Mouse (Mus musculus): ENCODE data around the gene Ankrd52. TPM values are rescaled to one million over a fixed set of nuclear protein-coding genes. Genes with fewer than 3 reads are reported as not detected.

Ankrd52 gene
- polyA plus RNA-seq, 1 experiment = 7.0 TPM

- no peaks in the 10 kb centered on the region for H3K27me3 ChIP-seq (ENCODE audit: control insufficient read depth, insufficient read depth, low read length)
- no peaks in the 10 kb centered on the region for H3K4me1 ChIP-seq (ENCODE audit: control insufficient read depth, insufficient read depth, low read length)
- no peak for TF ChIP-seq POLR2A (IDR thresholded peaks at IDR 0.05; ENCODE audit: control insufficient read depth, low read depth, low read length)
- no peak for TF ChIP-seq CTCF (IDR thresholded peaks at IDR 0.05; ENCODE audit: control insufficient read depth, insufficient read depth, insufficient replicate concordance, low read depth, low read length)
- no peak overlapping the region for H3K4me3 ChIP-seq (ENCODE audit: control insufficient read depth, low read depth, low read length)
- no peaks in the 10 kb centered on the region for H3K36me3 ChIP-seq (ENCODE audit: control insufficient read depth, insufficient read depth, low read length)
- H3K27ac ChIP-seq (ENCODE audit: control insufficient read depth, insufficient read depth, low read depth, low read length) = no peak overlapping the region
These were observed 23.4 kb downstream of the Ankrd52 start for GRCm38 (mm10) chr10:128400338-128400737.

- Histone ChIP-seq H3K27me3 (ENCODE audit: control insufficient read depth, insufficient read depth, low read length) (no peaks in the 10 kb centered on the region), H3K36me3 (ENCODE audit: control insufficient read depth, insufficient read depth, low read length) (no peaks in the 10 kb centered on the region), H3K4me3 (ENCODE audit: control insufficient read depth, low read depth, low read length) (no peak within 1 kb of the TSS), H3K27ac (ENCODE audit: control insufficient read depth, insufficient read depth, low read depth, low read length) (no peak within 1 kb of the TSS), H3K4me1 (ENCODE audit: control insufficient read depth, insufficient read depth, low read length) (no peaks in the 10 kb centered on the region)
- TF ChIP-seq CTCF (IDR thresholded peaks at IDR 0.05; ENCODE audit: control insufficient read depth, insufficient read depth, insufficient replicate concordance, low read depth, low read length) = no peak
- TF ChIP-seq POLR2A (IDR thresholded peaks at IDR 0.05; ENCODE audit: control insufficient read depth, low read depth, low read length) = no peak
These were observed 24.1 kb downstream of the Ankrd52 start, which contains the start of gene Slc39a5 for GRCm38 (mm10) chr10:128401056-128401455. Gene Slc39a5 (minus strand): TSS chr10:128401229.

GRCm38 (mm10) chr10:128401638-128402037 is 24.7 kb downstream of the Ankrd52 start:
- no peaks in the 10 kb centered on the region for H3K27me3 ChIP-seq (ENCODE audit: control insufficient read depth, insufficient read depth, low read length)
- no peak overlapping the region for H3K27ac ChIP-seq (ENCODE audit: control insufficient read depth, insufficient read depth, low read depth, low read length)
- no peak for TF ChIP-seq CTCF (IDR thresholded peaks at IDR 0.05; ENCODE audit: control insufficient read depth, insufficient read depth, insufficient replicate concordance, low read depth, low read length)
- TF ChIP-seq POLR2A (IDR thresholded peaks at IDR 0.05; ENCODE audit: control insufficient read depth, low read depth, low read length) = no peak
- H3K4me3 ChIP-seq (ENCODE audit: control insufficient read depth, low read depth, low read length) = no peak overlapping the region
- no peaks in the 10 kb centered on the region for H3K4me1 ChIP-seq (ENCODE audit: control insufficient read depth, insufficient read depth, low read length)
- H3K36me3 ChIP-seq (ENCODE audit: control insufficient read depth, insufficient read depth, low read length) = no peaks in the 10 kb centered on the region

GRCm38 (mm10) chr10:128403931-128404330 is 27.0 kb downstream of the Ankrd52 start:
- Histone ChIP-seq H3K27ac (ENCODE audit: control insufficient read depth, insufficient read depth, low read depth, low read length) (no peak overlapping the region), H3K27me3 (ENCODE audit: control insufficient read depth, insufficient read depth, low read length) (no peaks in the 10 kb centered on the region), H3K4me1 (ENCODE audit: control insufficient read depth, insufficient read depth, low read length) (peaks cover 4% of the 10 kb centered on the region; the same call in 1 of the 2 replicates), H3K36me3 (ENCODE audit: control insufficient read depth, insufficient read depth, low read length) (no peaks in the 10 kb centered on the region), H3K4me3 (ENCODE audit: control insufficient read depth, low read depth, low read length) (no peak overlapping the region)
- no peak for TF ChIP-seq POLR2A (IDR thresholded peaks at IDR 0.05; ENCODE audit: control insufficient read depth, low read depth, low read length)
- no peak for TF ChIP-seq CTCF (IDR thresholded peaks at IDR 0.05; ENCODE audit: control insufficient read depth, insufficient read depth, insufficient replicate concordance, low read depth, low read length)

GRCm38 (mm10) chr10:128408591-128409535 is 31.9 kb downstream of the Ankrd52 start:
- Histone ChIP-seq H3K27ac (ENCODE audit: control insufficient read depth, insufficient read depth, low read depth, low read length) (0 out of 2 replicates have a peak overlapping the region, but pooled peaks have one; percentile 7), H3K4me1 (ENCODE audit: control insufficient read depth, insufficient read depth, low read length) (peaks cover 17% of the 10 kb centered on the region), H3K4me3 (ENCODE audit: control insufficient read depth, low read depth, low read length) (peak overlapping the region; percentile 79), H3K36me3 (ENCODE audit: control insufficient read depth, insufficient read depth, low read length) (no peaks in the 10 kb centered on the region), H3K27me3 (ENCODE audit: control insufficient read depth, insufficient read depth, low read length) (no peaks in the 10 kb centered on the region)
- TF ChIP-seq CTCF (IDR thresholded peaks at IDR 0.05; ENCODE audit: control insufficient read depth, insufficient read depth, insufficient replicate concordance, low read depth, low read length) (no peak), POLR2A (IDR thresholded peaks at IDR 0.05; ENCODE audit: control insufficient read depth, low read depth, low read length) (no peak)

GRCm38 (mm10) chr10:128409692-128410559 is 33.0 kb downstream of the Ankrd52 start:
- Histone ChIP-seq H3K36me3 (ENCODE audit: control insufficient read depth, insufficient read depth, low read length) (peaks cover 2% of the 10 kb centered on the region), H3K4me3 (ENCODE audit: control insufficient read depth, low read depth, low read length) (peak overlapping the region; percentile 79), H3K27ac (ENCODE audit: control insufficient read depth, insufficient read depth, low read depth, low read length) (peak overlapping the region; percentile 60), H3K27me3 (ENCODE audit: control insufficient read depth, insufficient read depth, low read length) (no peaks in the 10 kb centered on the region), H3K4me1 (ENCODE audit: control insufficient read depth, insufficient read depth, low read length) (peaks cover 17% of the 10 kb centered on the region)
- TF ChIP-seq CTCF (IDR thresholded peaks at IDR 0.05; ENCODE audit: control insufficient read depth, insufficient read depth, insufficient replicate concordance, low read depth, low read length) = peak; percentile 47; the same call in 1 of the 2 replicates
- peak; percentile 41; the same call in 1 of the 2 replicates for TF ChIP-seq POLR2A (IDR thresholded peaks at IDR 0.05; ENCODE audit: control insufficient read depth, low read depth, low read length)

GRCm38 (mm10) chr10:128410560-128410845 is 33.6 kb downstream of the Ankrd52 start:
- H3K36me3 ChIP-seq (ENCODE audit: control insufficient read depth, insufficient read depth, low read length) = peaks cover 3% of the 10 kb centered on the region
- H3K4me1 ChIP-seq (ENCODE audit: control insufficient read depth, insufficient read depth, low read length) = peaks cover 17% of the 10 kb centered on the region
- no peaks in the 10 kb centered on the region for H3K27me3 ChIP-seq (ENCODE audit: control insufficient read depth, insufficient read depth, low read length)
- peak overlapping the region; percentile 60; the same call in 1 of the 2 replicates for H3K27ac ChIP-seq (ENCODE audit: control insufficient read depth, insufficient read depth, low read depth, low read length)
- H3K4me3 ChIP-seq (ENCODE audit: control insufficient read depth, low read depth, low read length) = peak overlapping the region; percentile 79
- TF ChIP-seq CTCF (IDR thresholded peaks at IDR 0.05; ENCODE audit: control insufficient read depth, insufficient read depth, insufficient replicate concordance, low read depth, low read length) = no peak
